Mouse (Mus musculus): ENCODE data around the gene Insyn1.
A peak's percentile ranks its signal among the peaks of the same experiment; 100 is the strongest.

Gene Insyn1

GRCm38 (mm10) chr9:58487851-58488801 lies at the start of gene Insyn1:
Gene Insyn1, plus strand, starts transcription at chr9:58488603.
- DNase-seq: peak; percentile 29 to 36

- no peak for DNase-seq
Measured at GRCm38 (mm10) chr9:58438921-58439396, 49.4 kb upstream of the Insyn1 start.

GRCm38 (mm10) chr9:58440100-58440499 lies 48.3 kb upstream of the Insyn1 start:
- no peak for DNase-seq

GRCm38 (mm10) chr9:58440614-58441013 lies 47.8 kb upstream of the Insyn1 start:
- DNase-seq: no peak

- DNase-seq: no peak
Measured at GRCm38 (mm10) chr9:58441351-58442104, 46.9 kb upstream of the Insyn1 start.

GRCm38 (mm10) chr9:58442105-58443010 lies 46.0 kb upstream of the Insyn1 start:
- DNase-seq: no peak

- DNase-seq: no peak
Measured at GRCm38 (mm10) chr9:58443061-58443460, 45.3 kb upstream of the Insyn1 start.

GRCm38 (mm10) chr9:58446829-58447228 lies 41.6 kb upstream of the Insyn1 start:
- DNase-seq: no peak

- no peak for DNase-seq
Measured at GRCm38 (mm10) chr9:58447997-58448595, 40.3 kb upstream of the Insyn1 start.

- DNase-seq: no peak
Measured at GRCm38 (mm10) chr9:58449526-58449925, 38.9 kb upstream of the Insyn1 start.

- no peak for DNase-seq
Measured at GRCm38 (mm10) chr9:58453791-58454378, 34.5 kb upstream of the Insyn1 start.

GRCm38 (mm10) chr9:58454886-58455285 lies 33.5 kb upstream of the Insyn1 start:
- DNase-seq: no peak

GRCm38 (mm10) chr9:58455798-58456197 lies 32.6 kb upstream of the Insyn1 start:
- no peak for DNase-seq

GRCm38 (mm10) chr9:58457481-58457955 lies 30.9 kb upstream of the Insyn1 start:
- no peak for DNase-seq

- no peak for DNase-seq
Measured at GRCm38 (mm10) chr9:58458341-58458740, 30.1 kb upstream of the Insyn1 start.

- no peak for DNase-seq
Measured at GRCm38 (mm10) chr9:58458856-58459553, 29.4 kb upstream of the Insyn1 start.

- no peak for DNase-seq
Measured at GRCm38 (mm10) chr9:58467345-58468025, 20.9 kb upstream of the Insyn1 start.

- DNase-seq: no peak
Measured at GRCm38 (mm10) chr9:58470466-58470865, 17.9 kb upstream of the Insyn1 start.

- DNase-seq: no peak
Measured at GRCm38 (mm10) chr9:58473211-58473815, 15.1 kb upstream of the Insyn1 start.

- DNase-seq: no peak
Measured at GRCm38 (mm10) chr9:58487076-58487475, 1.3 kb upstream of the Insyn1 start.

All from B cell, adult 2 months (primary cell).